Mouse (Mus musculus) hindbrain, embryonic 11.5 days (tissue): ENCODE measurements at regions not wholly inside any gene's neighbourhood (a gene's known extent, or its start where the extent isn't known, plus 50 kb on each side); places are given as distances from the start of the nearest gene placed in this dataset.

Source experiments
- ATAC-seq: fragments of 200-750 bp; cut with Nextera tagmentation; 2 replicates; pipeline ENCODE4 v1.8.0; 2017; ENCODE audit warnings: mild to moderate bottlenecking, moderate TSS enrichment, moderate library complexity; ENCODE audit not compliant: low FRiP score
- DNase-seq: peaks from one replicate; pipeline ENCODE4 v3.0.0-alpha.2; 2015; ENCODE audit warnings: low spot score
- H3K27ac ChIP-seq: fragments of 300-500 bp; sonication (generic); 2 replicates; pipeline ENCODE4 v1.5.1; 2014; ENCODE audit warnings: mild to moderate bottlenecking, low read depth, low read length
- H3K27me3 ChIP-seq: fragments of 300-500 bp; sonication (generic); 2 replicates; pipeline ENCODE4 v1.6.1; 2014; ENCODE audit warnings: mild to moderate bottlenecking, low read length, moderate library complexity, mixed read lengths; ENCODE audit not compliant: control insufficient read depth, insufficient read depth
- H3K36me3 ChIP-seq: fragments of 300-500 bp; sonication (generic); 2 replicates; pipeline ENCODE4 v1.6.1; 2014; ENCODE audit warnings: mild to moderate bottlenecking, low read length, moderate library complexity, mixed read lengths; ENCODE audit not compliant: control insufficient read depth, insufficient read depth
- H3K4me1 ChIP-seq: fragments of 300-500 bp; sonication (generic); replicated peaks from 2 replicates; pipeline ENCODE4 v1.6.1; 2014; ENCODE audit warnings: low read length, mixed read lengths; ENCODE audit not compliant: control insufficient read depth, insufficient read depth
- H3K4me2 ChIP-seq: fragments of 300-500 bp; sonication (generic); replicated peaks from 2 replicates; pipeline ENCODE4 v1.6.1; 2014; ENCODE audit warnings: mild to moderate bottlenecking, low read depth, low read length
- H3K4me3 ChIP-seq: fragments of 300-500 bp; sonication (generic); 2 replicates; pipeline ENCODE4 v1.5.1; 2014; ENCODE audit warnings: low read depth, low read length
- H3K9ac ChIP-seq: fragments of 300-500 bp; sonication (generic); 2 replicates; pipeline ENCODE4 v1.6.1; 2014; ENCODE audit warnings: low read depth, low read length
- H3K9me3 ChIP-seq: fragments of 300-500 bp; sonication (generic); 2 replicates; pipeline ENCODE4 v1.6.1; 2016; ENCODE audit warnings: low read length; ENCODE audit not compliant: control insufficient read depth
- WGBS: fragments of 180-500 bp; shearing (Covaris S2); extraction: QIAGEN DNeasy Blood & Tissue Kit; methylation state at CpG from one replicate; pipeline ENCODE4 v1.1.7; 2014; 5-methylcytosine and 5-hydroxymethylcytosine counted together

- Histone ChIP-seq H3K9me3 (no peaks in the 10 kb centered on the region), H3K36me3 (no peaks in the 10 kb centered on the region), H3K9ac (no peak overlapping the region), H3K27ac (no peak overlapping the region), H3K4me2 (no peak overlapping the region), H3K4me3 (no peak overlapping the region), H3K4me1 (no peaks in the 10 kb centered on the region), H3K27me3 (no peaks in the 10 kb centered on the region)
- WGBS: 25% methylated on average over 3 of the region's 3 CpGs
- DNase-seq (peak; percentile 14), ATAC-seq (peak; percentile 87)
Observed at GRCm38 (mm10) chr19:51482168-51482907, 781.8 kb upstream of the Ins1 start.
